Mouse (Mus musculus) kidney, adult 11 months (tissue): ENCODE measurements at regions not wholly inside any gene's neighbourhood (a gene's known extent, or its start where the extent isn't known, plus 50 kb on each side); places are given as distances from the start of the nearest gene placed in this dataset.

Source experiments
- DNase-seq: peaks from one replicate; pipeline ENCODE4 v3.0.0; 2022

GRCm38 (mm10) chr14:98833230-98833999 lies 160.7 kb downstream of the Rpl36a-ps1 start:
- DNase-seq: no peak

GRCm38 (mm10) chr14:98832401-98832800 lies 161.7 kb downstream of the Rpl36a-ps1 start:
- DNase-seq: no peak

- no peak for DNase-seq
These were observed 164.0 kb downstream of the Rpl36a-ps1 start for GRCm38 (mm10) chr14:98829958-98830633.

GRCm38 (mm10) chr14:98827490-98827889 lies 166.6 kb downstream of the Rpl36a-ps1 start:
- DNase-seq: no peak

GRCm38 (mm10) chr14:98813657-98814056 lies 180.5 kb downstream of the Rpl36a-ps1 start:
- no peak for DNase-seq

- no peak for DNase-seq
These were observed 183.7 kb downstream of the Rpl36a-ps1 start for GRCm38 (mm10) chr14:98810259-98811042.

GRCm38 (mm10) chr14:98808117-98808516 lies 186.0 kb downstream of the Rpl36a-ps1 start:
- no peak for DNase-seq

GRCm38 (mm10) chr14:98805066-98805465 lies 189.1 kb downstream of the Rpl36a-ps1 start:
- DNase-seq: no peak

- no peak for DNase-seq
These were observed 192.8 kb downstream of the Rpl36a-ps1 start for GRCm38 (mm10) chr14:98801293-98801692.

GRCm38 (mm10) chr14:98791970-98792369 lies 202.1 kb downstream of the Rpl36a-ps1 start:
- no peak for DNase-seq

GRCm38 (mm10) chr14:98791232-98791906 lies 202.7 kb downstream of the Rpl36a-ps1 start:
- DNase-seq: no peak

- DNase-seq: no peak
These were observed 204.3 kb downstream of the Rpl36a-ps1 start for GRCm38 (mm10) chr14:98789794-98790193.

- no peak for DNase-seq
These were observed 212.4 kb downstream of the Rpl36a-ps1 start for GRCm38 (mm10) chr14:98781711-98782110.

- no peak for DNase-seq
These were observed 222.0 kb downstream of the Rpl36a-ps1 start for GRCm38 (mm10) chr14:98772080-98772479.

- no peak for DNase-seq
These were observed 225.3 kb downstream of the Rpl36a-ps1 start for GRCm38 (mm10) chr14:98768845-98769244.

GRCm38 (mm10) chr14:98767481-98767880 lies 226.6 kb downstream of the Rpl36a-ps1 start:
- DNase-seq: no peak

GRCm38 (mm10) chr14:98765358-98765757 lies 228.8 kb downstream of the Rpl36a-ps1 start:
- no peak for DNase-seq

GRCm38 (mm10) chr14:98750766-98751165 lies 243.4 kb downstream of the Rpl36a-ps1 start:
- no peak for DNase-seq

- no peak for DNase-seq
These were observed 244.8 kb downstream of the Rpl36a-ps1 start for GRCm38 (mm10) chr14:98749086-98750027.

- DNase-seq: no peak
These were observed 246.9 kb downstream of the Rpl36a-ps1 start for GRCm38 (mm10) chr14:98747159-98747775.

GRCm38 (mm10) chr14:98730375-98730774 lies 263.7 kb downstream of the Rpl36a-ps1 start:
- DNase-seq: no peak
